Mouse (Mus musculus) gastrocnemius, postnatal 36 days (tissue): ENCODE data around the gene Haghl. TPM values are rescaled to one million over a fixed set of nuclear protein-coding genes. Genes with fewer than 3 reads are reported as not detected.

Experiments
- DNase-seq, 2 experiments: peaks; one replicate each; pipeline ENCODE4 v3.0.0; 2022
- intact Hi-C: fragments of 180-260 bp; cut with DNase I; formaldehyde crosslinking; loops from one replicate; pipeline ENCODE4 v1.15.1; 2025
- total RNA-seq, 2 experiments: library from RNA; stranded (reverse); gene quantifications; 2 replicates each; pipeline ENCODE4 v1.2.3; 2021

Gene Haghl
- total RNA-seq, 2 experiments from 2014 or later = 8.7 to 10.1 TPM

GRCm38 (mm10) chr17:25794197-25794596, 8.7 kb upstream of the Haghl start:
- DNase-seq = no peak
- intact Hi-C loops = no loop called here

DNA sequence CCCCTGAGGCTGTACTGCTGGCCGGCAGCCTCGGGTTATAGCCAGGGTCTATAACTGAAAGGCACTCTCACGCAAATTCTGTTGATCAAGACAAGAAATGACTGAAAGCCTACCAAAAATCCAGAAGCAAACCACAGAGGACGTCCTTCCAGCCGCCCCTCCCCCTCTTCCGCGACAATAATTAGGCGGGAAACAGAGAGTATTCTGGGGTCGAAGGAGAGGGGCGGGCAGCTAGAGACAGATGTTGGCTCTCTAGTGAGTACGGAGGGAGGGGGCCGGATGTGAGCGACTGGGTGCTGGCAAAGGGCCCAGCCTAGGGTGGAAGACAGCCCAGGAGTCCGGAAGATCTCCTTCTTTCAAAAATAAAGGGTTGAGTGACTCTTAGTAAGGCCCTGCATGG, 7.1 kb upstream of the Haghl start, which contains the start of gene Fam173a:
TSS of gene Fam173a (minus strand) at position 287 of the 400 bp plus-strand sequence.
- intact Hi-C loops = no loop called here
- peak in 1 of 2 experiments; percentile 66 for DNase-seq

- intact Hi-C loops = no loop called here
Measured at GRCm38 (mm10) chr17:25791843-25792527, 6.5 kb upstream of the Haghl start.

GRCm38 (mm10) chr17:25791320-25791842, 5.9 kb upstream of the Haghl start:
- no peak for DNase-seq
- intact Hi-C loops = no loop called here

More at GRCm38 (mm10) chr17:25791843-25792527, 6.5 kb upstream of the Haghl start:
- peak; percentile 77 to 88 for DNase-seq

DNA sequence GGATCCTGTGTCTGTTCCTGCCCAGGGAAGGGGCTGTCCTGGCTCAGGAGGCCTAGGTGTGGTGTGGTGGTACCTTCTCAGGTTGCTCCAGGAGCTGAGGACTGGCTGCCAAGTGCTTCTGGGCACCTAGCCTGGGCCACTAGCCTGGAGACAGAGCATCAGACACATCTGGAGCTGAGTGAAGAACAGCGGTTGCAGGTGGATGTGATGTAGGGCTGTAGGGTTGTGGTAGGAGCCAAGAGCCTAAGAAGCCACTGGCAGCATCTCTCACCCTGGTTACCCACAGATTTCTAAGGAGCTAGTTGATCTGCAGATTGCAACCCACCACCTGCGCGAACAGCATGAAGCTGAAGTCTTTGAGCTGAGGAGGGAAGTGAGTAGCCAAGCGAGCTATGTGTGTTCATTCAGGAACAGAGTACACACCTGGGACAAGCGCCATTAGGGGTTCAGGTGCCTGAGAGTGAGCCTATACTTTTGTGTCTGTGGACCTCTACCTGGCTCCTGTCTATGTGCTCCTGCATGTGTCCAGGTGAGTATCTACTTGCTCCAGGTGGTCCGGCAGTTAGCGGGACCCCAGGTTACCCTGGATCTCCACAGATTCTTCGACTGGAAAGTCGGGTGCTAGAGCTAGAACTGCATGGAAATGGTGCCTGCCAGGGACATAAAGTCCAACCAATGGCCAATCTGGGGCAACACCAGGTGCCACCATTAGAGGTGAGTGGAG, 1.5 kb upstream of the Haghl start:
- intact Hi-C loops = no loop called here
- no peak for DNase-seq

GRCm38 (mm10) chr17:25786280-25786679, 807 bp upstream of the Haghl start, which contains the start of gene Ccdc78:
TSS of gene Ccdc78 (plus strand) at chr17:25786580.
- DNase-seq = no peak
- intact Hi-C loops = no loop called here

- DNase-seq = no peak
- intact Hi-C loops = no loop called here
Measured at GRCm38 (mm10) chr17:25783861-25784574, 1.5 kb downstream of the Haghl start.

DNA sequence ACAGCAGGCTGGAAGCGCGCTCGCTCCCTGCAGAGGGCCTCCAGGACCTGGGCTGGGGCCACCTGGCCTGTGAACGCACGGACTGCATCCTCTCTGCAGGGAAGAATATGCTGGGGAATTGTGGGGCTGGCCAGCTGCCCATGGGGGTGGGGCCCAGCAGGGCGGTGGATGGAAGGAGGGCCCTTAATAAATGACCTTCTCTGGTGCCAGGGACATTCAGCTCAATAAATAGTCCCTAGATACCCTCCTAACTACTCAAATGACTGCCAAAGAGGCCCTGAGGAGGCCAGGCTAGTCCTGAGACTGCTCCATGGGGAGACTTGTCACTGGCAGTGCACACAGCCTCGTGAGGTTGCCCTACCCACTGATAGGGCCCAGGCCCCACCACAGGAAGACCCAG, 2.4 kb downstream of the Haghl start:
- intact Hi-C loops = no loop called here
- no peak for DNase-seq

- no peak for DNase-seq
- intact Hi-C loops = no loop called here
Measured at GRCm38 (mm10) chr17:25781339-25781738, 4.1 kb downstream of the Haghl start.

- intact Hi-C loops = no loop called here
- DNase-seq = no peak
Measured at GRCm38 (mm10) chr17:25777948-25778347, 7.5 kb downstream of the Haghl start.

DNA sequence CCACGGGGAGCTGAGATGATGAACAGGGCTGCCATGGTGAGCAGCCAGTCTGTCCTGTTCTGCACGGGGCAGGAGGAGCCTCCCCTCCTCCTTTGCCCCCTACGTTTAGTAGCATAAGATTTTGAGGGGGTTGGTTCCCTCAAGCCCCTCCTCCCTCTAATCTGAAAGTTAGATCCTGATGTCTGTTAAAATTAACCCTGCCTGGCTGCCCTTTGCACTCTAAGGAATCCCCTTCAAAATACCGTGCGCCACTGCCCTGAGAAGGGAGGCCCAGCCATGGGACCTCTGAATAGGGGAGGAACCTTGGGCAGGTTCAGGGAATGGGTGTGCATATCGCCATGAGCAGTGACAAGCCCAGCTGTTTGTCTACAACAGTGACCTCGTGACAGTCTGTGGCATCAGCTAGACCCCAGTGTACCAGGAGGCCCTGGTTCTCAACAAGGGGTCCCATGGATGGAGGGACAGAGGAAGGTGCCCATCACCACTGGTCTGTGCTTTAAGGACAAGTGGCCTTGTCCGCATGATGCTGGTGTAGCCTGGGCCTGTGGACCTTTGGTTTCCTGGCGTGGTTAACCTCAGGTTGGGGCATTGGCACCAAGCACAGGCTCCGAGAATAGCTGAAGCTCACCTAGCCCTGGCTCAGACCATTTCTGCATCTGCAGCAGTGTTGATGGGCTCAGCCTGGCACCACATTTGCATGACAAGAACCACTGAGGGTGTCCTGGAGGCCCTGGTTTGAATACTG, 10.0 kb downstream of the Haghl start:
- intact Hi-C loops = loop anchor here (2.0 kb wide), 1 partner anchor 21 kb away; the partner anchor contains the start of gene Metrn
- DNase-seq = no peak

DNA sequence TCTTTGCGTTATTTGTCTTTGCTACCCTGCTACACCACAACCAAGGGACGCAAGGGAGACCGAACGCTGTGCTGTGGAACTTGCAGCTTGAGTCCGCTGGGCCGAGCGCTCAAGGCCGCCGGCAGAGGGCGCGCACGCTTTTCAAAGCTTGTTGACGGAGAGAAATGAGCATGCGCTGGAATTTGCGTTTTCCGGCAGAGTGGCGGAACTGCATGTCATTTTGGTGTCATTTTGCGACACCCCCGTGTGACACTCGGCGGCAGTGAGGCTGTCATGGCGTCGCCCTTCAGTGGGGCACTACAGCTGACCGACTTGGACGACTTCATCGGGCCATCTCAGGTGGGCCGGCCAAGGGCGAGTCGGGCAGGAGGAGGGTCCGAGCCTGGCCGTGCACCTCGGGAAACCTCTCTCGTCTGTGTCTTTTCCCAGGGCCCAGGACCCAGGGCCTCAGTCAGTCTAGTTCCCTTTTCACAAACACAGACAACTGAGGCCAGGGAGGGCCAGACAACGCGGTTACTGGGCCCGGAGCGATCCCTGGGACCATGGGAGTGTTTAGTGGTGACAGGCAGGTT, 11.8 kb downstream of the Haghl start, which contains the start of gene Narfl:
TSS of gene Narfl (plus strand) at position 228 of the 572 bp plus-strand sequence.
- intact Hi-C loops = loop anchor here (1.0 to 2.0 kb wide), 2 partner anchors 23 to 28 kb away; partner anchors contain the start of gene Metrn
- peak; percentile 94 to 97 for DNase-seq

DNA sequence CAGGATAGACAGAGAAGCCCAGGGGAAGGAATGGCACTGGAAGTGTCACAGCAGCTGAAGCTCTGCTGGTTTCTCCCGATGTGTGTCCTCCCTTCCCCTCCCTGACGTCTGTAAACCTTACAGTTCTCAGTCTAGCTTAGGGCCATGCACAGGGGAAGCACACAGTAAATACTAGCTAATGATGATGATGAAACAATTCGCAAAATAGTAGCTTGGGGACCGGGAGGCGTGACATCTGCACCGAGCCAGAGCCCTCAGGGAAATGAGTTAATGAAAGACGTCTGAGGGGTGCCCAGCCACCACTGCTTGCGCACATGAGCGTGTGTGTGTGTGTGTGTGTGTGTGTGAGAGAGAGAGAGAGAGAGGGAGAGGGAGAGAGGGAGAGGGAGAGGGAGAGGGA, 16.1 kb downstream of the Haghl start:
- no peak for DNase-seq
- intact Hi-C loops = no loop called here

- no peak for DNase-seq
- intact Hi-C loops = no loop called here
Measured at GRCm38 (mm10) chr17:25765886-25766285, 19.6 kb downstream of the Haghl start.

DNA sequence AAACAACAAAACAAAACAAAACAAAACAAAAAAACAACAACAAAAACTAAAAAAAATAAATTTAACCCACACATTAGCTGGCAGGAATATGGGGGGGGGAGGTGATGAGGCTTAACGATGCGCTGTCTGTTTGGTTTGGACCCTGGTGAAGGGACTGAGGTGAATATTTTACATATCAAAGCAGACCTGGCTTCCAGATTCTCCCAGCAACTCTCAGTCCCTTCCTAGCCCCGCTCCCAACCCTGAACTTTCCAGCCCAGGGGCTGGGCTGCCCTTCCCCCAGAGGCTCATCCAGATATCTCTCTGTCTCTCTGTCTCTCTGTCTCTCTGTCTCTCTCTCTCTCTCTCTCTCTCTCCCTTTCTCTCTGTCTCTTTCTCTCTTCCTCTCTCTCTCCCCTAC, 22.9 kb downstream of the Haghl start:
- intact Hi-C loops = no loop called here
- no peak for DNase-seq

DNA sequence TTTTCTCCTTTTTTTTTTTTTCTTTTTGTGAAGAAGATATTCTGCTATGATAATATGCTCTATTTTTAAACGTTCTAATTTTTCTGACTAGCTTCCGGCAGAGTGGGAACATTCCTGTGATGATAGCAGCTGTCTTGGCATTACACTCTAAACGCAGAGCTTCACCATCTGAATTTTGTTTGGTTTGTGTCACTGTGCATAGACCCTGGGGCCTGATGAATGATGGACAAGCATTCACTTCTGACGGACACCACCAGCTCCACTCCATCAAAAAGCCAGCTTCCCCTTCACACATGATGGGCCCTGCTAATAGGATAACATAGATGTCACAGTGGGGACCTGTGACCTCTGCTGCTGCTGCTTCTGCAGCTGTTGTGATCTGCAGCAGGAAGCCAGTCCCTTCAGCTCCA, 23.9 kb downstream of the Haghl start:
- intact Hi-C loops = no loop called here
- no peak for DNase-seq

- DNase-seq = no peak
- intact Hi-C loops = no loop called here
Measured at GRCm38 (mm10) chr17:25760148-25760547, 25.3 kb downstream of the Haghl start.

DNA sequence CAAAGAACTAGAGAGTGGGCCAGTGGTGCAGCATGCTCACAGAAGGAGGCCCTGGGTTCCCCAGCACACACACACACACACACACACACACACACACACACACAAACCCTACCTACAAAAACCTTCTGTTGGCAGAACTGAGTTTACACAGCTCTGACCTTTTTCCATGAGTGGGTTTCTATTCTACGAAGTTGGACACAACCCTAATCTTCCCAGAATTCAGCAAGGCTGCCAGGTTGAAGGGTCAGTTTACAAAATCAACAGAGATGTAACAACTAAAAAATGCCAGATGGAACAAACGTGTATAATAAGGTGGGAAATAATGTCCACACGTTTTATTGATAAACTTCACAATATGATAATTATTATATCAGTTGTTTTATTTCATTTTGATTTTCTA, 27.8 kb downstream of the Haghl start:
- intact Hi-C loops = no loop called here
- no peak for DNase-seq

DNA sequence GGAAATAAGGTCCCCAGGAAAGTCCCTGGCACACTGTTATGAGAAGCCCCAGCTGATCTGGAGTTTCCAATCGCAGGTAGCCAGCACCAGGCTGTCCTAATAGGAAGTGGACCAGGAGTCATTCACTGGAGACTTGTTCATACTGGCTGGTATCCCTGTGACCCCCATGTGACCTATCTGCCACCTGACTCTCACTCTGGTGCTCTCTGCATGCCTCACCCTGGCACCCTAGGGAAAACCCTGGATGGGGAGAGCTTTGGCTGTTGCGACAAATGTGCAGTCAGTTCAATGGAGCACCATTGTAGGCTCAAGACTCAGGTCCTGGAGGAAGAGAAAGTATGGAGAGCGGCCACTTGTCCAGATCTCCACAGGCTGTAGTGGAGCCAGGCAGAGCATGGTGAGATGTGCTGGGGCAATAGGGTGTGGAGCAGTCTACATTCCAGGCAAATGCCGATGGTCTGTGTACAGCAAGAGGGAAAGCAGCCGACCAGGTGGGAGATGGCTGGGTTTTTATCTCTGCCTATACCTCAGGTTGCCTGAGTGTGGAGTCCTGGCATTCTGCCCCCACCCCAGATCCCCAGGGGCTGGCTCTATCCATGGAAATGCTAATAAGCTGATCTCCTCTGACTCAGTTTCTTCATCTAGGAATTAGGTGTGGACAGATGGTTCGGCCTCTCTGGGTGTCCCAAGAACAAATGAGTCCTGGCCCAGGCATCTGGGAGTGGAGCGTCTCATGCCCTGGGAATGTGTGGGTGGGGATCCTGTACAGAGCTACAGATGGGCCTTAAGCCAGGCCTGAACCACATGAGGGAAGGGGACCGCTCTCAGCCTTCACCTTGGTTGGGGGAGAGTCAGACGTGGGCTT, 28.9 kb downstream of the Haghl start:
- intact Hi-C loops = no loop called here

More for the DNA sequence above, 28.9 kb downstream of the Haghl start:
- DNase-seq = no peak
